Mouse (Mus musculus): ENCODE measurements around the gene Dph1.

DNA sequence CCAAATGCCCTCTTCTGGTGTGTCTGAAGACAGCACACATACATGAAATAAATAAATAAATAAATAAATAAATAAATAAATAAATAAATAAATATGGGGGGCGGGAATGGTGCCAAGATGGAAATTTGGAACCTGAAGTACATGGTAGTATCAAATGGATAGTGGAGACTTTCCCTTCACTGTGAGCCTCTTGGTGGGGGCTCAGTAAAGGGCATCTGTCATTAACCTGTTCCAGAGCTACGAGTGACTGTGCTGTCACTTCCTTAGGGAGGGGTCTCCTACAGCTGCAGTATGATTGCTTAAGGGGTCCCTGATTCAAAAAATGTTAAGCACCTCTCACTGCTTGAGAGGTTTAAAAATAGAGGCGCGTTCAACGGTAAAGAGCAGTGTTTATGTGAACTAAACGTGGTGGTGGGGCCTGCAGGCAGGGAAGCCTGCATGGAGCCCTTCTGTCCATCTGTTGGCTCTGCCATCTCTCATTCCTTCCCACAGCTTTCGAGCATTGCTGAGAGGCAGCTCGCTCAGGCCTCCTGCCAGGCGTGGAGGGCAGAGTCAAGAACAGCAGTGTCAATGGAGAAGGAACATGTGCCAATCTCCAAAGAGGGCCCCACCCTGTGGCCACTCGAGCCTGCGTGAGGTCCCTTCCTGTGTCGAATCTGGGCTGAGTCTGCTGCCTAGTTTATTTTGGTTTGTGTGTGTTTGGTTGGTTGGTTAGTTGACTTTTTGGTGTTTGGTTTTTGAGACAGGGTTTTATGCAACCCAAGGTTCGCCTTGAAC is 49.3 kb upstream of the Dph1 start:
- TF ChIP-seq CTCF (IDR thresholded peaks at IDR 0.05; ENCODE audit: insufficient read depth, low read depth, low read length), result no peak
- TF ChIP-seq POLR2A (IDR thresholded peaks at IDR 0.05; ENCODE audit: insufficient read depth, low read depth, low read length), result no peak

Data from olfactory bulb, adult 2 months (tissue).